Mouse (Mus musculus) left cerebral cortex, adult 2 months (tissue): ENCODE measurements around the gene Rnpepl1. TPM values are rescaled to one million over a fixed set of nuclear protein-coding genes. Genes with fewer than 3 reads are reported as not detected.
A peak's percentile ranks its signal among the peaks of the same experiment; 100 is the strongest.

Experiments
- DNase-seq, 2 experiments: peaks; one replicate each; pipeline ENCODE4 v3.0.0; 2021 to 2022; ENCODE audit warnings: low spot score in 2 of 2, mixed read lengths in 1 of 2; ENCODE audit errors: extremely low spot score in 1 of 2
- H3K27ac ChIP-seq: fragments of 200-600 bp; 2 replicates; pipeline ENCODE4 v1.8.1; 2022
- H3K4me3 ChIP-seq: fragments of 200-600 bp; 2 replicates; pipeline ENCODE4 v1.8.1; 2022
- CTCF ChIP-seq: fragments of 200-600 bp; IDR thresholded peaks from 2 replicates; pipeline ENCODE4 v1.8.1; 2022; ENCODE audit warnings: antibody characterized with exemption, mild to moderate bottlenecking, moderate library complexity
- intact Hi-C: fragments of 180-260 bp; cut with DNase I; formaldehyde crosslinking; loops from one replicate; pipeline ENCODE4 v1.15.1; 2025
- total RNA-seq, 2 experiments: library from RNA; stranded (reverse); gene quantifications; 2 replicates each; pipeline ENCODE4 v1.2.3; 2021

Rnpepl1 gene
- total RNA-seq, 2 experiments from 2014 or later: 30.2 to 37.4 TPM

DNA sequence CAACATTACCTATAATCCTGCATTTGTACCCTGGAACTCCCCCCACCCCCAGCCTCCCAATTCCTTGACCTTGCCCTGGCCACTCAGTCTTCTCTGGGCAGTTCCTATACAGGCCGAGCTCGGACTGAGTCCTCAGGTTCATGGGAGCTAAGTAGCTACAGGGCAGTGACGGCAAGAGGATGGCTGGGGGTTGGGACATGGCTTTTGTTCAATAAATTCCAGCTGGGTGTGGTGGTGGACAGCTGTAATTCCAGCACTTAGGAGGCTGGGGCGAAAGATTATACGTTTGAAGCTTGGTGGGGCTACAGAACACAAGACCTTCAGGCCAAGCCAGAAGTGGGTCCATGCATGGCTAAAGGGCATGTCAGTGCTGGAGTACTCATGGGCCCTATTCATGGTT, 30.5 kb upstream of the Rnpepl1 start:
- Histone ChIP-seq H3K27ac (no peak overlapping the region), H3K4me3 (no peak overlapping the region)
- intact Hi-C loops: no loop called here
- no peak for DNase-seq
- no peak for TF ChIP-seq CTCF

DNA sequence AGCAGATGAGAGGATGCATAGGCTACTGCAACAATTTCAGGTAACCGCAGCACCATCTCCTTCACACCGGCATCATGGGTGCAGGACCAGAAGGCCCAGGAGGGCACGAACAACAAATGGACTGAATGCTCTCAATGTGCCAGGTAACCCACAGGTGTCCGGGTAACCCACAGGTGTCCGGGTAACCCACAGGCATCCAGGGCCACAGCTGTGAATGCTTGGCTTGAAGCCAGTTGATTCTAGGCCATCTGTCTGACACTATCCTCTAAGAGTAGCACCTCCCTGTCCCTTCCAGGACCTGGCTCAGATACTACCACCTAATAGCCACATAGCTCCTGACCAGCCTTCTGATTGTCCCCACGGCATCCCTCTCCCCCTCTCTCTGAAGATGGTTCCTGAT, 28.6 kb upstream of the Rnpepl1 start:
- no peak overlapping the region for H3K4me3 ChIP-seq
- no peak overlapping the region for H3K27ac ChIP-seq
- TF ChIP-seq CTCF: no peak
- intact Hi-C loops: no loop called here
- DNase-seq: no peak

DNA sequence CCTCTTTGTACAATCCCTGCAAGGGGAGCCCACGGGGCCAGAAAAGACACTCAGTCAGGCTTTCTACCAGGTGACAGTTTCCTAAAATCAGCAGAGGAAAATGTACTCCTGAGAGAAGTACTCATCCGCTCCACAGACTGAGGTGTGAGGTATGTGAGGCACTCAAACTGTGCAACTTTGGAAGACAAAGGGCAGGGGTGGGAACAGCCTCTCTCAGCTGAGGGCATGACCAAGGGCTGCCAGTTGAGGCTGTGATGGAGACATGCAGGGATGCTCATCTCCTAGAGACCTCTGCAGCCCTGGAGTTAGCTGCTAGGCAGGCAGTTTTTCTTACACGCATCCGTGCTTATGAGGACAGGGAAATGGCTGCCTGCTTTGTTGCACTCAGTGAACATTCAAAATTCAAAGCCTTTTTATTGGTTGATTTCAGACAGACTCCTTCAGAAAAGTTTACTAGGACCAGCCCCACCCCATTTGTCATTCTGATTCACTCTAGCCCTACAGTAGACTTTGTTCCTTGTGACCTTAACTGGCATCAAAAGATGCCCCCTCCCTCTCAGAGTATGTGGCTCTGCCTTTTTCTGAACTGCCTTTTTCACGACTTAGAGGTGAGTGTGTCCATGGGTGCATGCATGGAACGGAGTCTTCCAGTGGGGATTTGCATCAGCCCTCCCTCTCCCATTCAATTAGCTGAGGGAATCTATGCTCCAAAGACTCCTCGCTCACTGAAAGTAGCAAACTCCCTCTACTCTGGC, 21.5 kb upstream of the Rnpepl1 start:
- no peak overlapping the region for H3K27ac ChIP-seq
- no peak overlapping the region for H3K4me3 ChIP-seq
- intact Hi-C loops: loop anchor here (5.0 kb wide), 1 partner anchor 192 kb away; no protein-coding TSS in a partner anchor
- TF ChIP-seq CTCF: no peak
- DNase-seq: no peak

DNA sequence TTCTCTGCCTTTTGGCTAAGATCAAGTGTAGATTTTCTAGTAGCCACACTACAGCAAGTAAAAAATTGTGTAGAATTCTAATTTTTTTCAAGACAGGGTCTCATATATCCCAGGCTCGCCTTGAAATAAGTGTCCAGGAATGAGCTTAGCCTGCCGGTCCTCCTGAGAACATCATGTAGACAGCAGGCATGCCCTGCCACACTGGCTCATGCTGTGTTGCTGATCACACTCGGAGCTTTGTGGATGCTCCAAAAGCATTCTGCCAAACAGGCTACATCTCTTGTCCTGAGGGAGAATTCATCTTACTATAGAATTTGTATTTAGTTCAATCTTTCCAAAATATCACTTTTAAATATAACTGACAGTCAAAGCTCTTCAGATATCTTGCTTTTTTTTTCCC, 17.8 kb upstream of the Rnpepl1 start:
- intact Hi-C loops: no loop called here
- DNase-seq: no peak
- Histone ChIP-seq H3K27ac (no peak overlapping the region), H3K4me3 (no peak overlapping the region)
- no peak for TF ChIP-seq CTCF

- TF ChIP-seq CTCF: no peak
Observed at GRCm38 (mm10) chr1:92893896-92894295, 16.7 kb upstream of the Rnpepl1 start.

DNA sequence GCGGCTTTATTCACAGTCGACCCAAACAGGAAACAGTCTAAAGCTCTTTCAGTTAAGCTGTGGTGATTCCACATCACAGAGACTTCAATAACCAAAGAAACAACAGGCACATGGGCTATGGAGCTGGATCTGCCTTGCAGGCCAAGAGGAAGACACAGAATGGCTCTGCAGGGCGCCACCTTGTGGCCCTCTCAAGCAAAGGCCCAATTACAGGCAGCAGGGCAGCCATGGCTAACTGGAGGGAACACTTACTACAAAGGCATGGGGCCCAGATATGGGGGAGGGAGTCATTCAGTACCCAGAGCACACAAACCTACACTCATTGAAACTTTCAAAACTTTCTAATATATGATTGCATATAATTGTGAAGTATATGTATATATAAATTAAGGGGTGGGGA, 15.5 kb upstream of the Rnpepl1 start:
- no peak overlapping the region for H3K27ac ChIP-seq
- intact Hi-C loops: loop anchor here (2.0 to 5.0 kb wide), 3 partner anchors 54 to 373 kb away; partner anchors contain the start of gene Otos
- TF ChIP-seq CTCF: peak; percentile 98
- peak; percentile 71 to 80 for DNase-seq
- H3K4me3 ChIP-seq: no peak overlapping the region

More at GRCm38 (mm10) chr1:92893896-92894295, 16.7 kb upstream of the Rnpepl1 start:
- DNase-seq: no peak
- no peak overlapping the region for H3K27ac ChIP-seq
- H3K4me3 ChIP-seq: no peak overlapping the region
- intact Hi-C loops: loop anchor here (2.0 kb wide), 1 partner anchor 53 kb away; no protein-coding TSS in a partner anchor

- TF ChIP-seq CTCF: no peak
- peak; percentile 56 to 71 for DNase-seq
- no peak within 1 kb of the TSS for H3K27ac ChIP-seq
- peak within 1 kb of the TSS; percentile 13; the same call in 1 of the 2 replicates for H3K4me3 ChIP-seq
- intact Hi-C loops: no loop called here
Observed at GRCm38 (mm10) chr1:92902786-92903185, 7.8 kb upstream of the Rnpepl1 start, which contains the start of gene Ankmy1. Ankmy1 (minus strand) TSS chr1:92902906.

DNA sequence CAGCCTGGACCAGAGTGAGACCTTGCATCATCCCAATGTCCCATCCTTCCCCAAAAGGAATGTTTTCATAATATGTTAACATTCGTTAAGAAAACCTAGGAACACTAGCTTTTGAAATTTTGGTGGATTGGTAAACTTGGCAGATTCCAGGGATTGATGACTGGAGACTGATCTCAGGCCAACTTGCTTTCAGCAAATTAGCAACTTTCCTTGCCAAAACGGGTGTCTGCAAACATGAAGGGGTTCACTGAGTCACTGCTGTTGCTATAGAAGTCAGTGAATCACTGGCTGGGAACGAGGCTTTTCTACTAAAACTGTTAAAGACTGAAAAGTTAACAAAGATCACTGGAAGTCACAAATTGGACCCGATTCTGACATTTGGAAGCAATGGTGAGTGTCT, 7.0 kb upstream of the Rnpepl1 start:
- no peak for TF ChIP-seq CTCF
- intact Hi-C loops: no loop called here
- no peak for DNase-seq
- Histone ChIP-seq H3K27ac (no peak overlapping the region), H3K4me3 (no peak overlapping the region)

- intact Hi-C loops: no loop called here
- TF ChIP-seq CTCF: no peak
- no peak overlapping the region for H3K4me3 ChIP-seq
- no peak overlapping the region for H3K27ac ChIP-seq
- DNase-seq: no peak
Observed at GRCm38 (mm10) chr1:92905703-92906310, 4.8 kb upstream of the Rnpepl1 start.

DNA sequence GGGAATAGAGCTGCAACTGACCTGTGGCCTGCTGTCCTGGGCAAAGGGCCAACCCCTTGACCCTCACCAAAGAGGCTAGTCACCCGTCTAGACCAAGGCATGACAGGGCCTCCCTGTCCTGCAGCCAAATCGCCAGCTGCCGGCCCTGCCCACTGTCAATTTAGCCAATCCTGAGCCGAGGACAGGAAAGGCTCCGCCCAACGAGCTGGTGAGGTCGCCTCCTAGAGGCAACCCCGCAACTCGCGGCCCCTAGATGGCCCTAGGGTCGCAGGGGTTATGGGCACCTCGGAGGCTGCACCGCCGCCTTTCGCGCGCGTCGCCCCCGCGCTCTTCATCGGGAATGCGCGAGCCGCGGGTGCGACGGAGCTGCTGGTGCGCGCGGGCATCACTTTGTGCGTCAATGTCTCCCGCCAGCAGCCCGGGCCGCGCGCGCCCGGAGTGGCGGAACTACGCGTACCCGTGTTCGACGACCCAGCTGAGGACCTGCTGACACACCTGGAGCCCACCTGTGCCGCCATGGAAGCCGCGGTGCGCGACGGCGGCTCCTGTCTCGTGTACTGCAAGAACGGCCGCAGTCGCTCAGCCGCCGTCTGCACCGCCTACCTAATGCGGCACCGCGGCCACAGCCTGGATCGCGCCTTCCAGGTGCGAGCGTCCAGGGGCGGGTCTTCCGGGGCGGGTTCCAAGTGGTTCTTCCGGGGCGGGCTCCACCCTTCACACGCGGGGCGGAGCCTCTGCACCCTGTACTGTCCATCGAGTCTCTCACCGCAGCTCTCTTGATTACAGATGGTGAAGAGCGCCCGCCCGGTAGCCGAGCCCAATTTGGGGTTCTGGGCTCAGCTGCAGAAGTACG, 3.6 kb upstream of the Rnpepl1 start, which contains the start of gene Dusp28:
Gene Dusp28, plus strand, starts transcription at position 203 of the 853 bp plus-strand sequence.
- Histone ChIP-seq H3K27ac (peak within 1 kb of the TSS; percentile 99), H3K4me3 (peak within 1 kb of the TSS; percentile 76)
- peak; percentile 81 to 82 for DNase-seq
- intact Hi-C loops: loop anchor here (1.0 kb wide), 1 partner anchor 27 kb away; the partner anchor contains the start of gene Capn10
- TF ChIP-seq CTCF: peak; percentile 60

DNA sequence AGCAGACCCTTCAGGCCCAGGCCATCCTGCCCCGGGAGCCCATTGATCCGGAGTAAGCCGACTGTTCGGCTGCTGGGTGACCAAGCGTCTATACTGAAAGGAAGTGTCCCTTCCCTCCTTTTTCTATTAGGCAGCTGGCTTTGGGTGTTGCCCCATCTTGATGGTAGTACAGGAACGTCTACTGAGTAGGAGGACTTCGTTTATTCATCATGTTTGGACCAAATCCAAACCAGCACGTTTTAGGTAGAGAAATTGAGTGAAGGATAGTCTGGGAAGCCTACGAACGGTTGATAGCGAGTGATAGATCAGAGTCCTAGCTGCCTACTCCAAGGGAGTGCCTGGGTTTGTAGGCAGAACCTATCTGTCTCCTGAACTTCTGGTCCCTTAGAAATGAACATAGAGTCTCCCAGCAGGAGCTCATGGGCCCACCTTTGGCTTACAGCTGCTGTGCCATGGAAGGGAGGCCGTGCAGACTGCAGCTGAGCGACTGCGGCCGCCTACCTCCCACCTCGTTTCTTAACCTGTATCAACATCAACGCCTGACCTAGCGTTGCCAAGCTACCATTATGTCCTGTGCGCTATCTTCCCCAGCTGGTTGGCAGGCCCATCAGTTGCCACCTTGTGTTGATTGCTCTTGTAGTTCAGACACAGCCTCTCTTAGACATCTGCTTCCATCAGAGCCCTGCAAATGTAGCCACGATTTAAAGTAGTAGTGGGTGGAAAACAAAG, 2.8 kb upstream of the Rnpepl1 start:
- intact Hi-C loops: loop anchor here (1.0 kb wide), 1 partner anchor 27 kb away; the partner anchor contains the start of gene Capn10
- no peak for TF ChIP-seq CTCF
- DNase-seq: no peak
- Histone ChIP-seq H3K27ac (peak overlapping the region; percentile 99), H3K4me3 (peak overlapping the region; percentile 76)
